Mouse (Mus musculus) gastrocnemius, adult 18-20 months (tissue): ENCODE results near the gene Gm10964. TPM values are rescaled to one million over a fixed set of nuclear protein-coding genes. Genes with fewer than 3 reads are reported as not detected.
A peak's percentile ranks its signal among the peaks of the same experiment; 100 is the strongest.

Experiments
- DNase-seq: peaks from one replicate; pipeline ENCODE4 v3.0.0; 2021; ENCODE audit warnings: low spot score
- long read RNA-seq, 2 experiments: library from polyadenylated mRNA; stranded (forward); transcript quantifications; one replicate each; pipeline ENCODE4 v2.0.0; 2021
- total RNA-seq, 2 experiments: library from RNA; stranded (reverse); gene quantifications; 2 replicates each; pipeline ENCODE4 v1.2.3; 2021

Gene Gm10964
- not detected for total RNA-seq
- long read RNA-seq, experiment 1, partial matches to known transcripts: 0 of 1 reads
- long read RNA-seq, experiment 1, other reads (novel, unspliced or antisense): 1 of 1 reads
- long read RNA-seq, experiment 2, partial matches to known transcripts: 0 of 1 reads
- long read RNA-seq, experiment 2, other reads (novel, unspliced or antisense): 1 of 1 reads

DNA sequence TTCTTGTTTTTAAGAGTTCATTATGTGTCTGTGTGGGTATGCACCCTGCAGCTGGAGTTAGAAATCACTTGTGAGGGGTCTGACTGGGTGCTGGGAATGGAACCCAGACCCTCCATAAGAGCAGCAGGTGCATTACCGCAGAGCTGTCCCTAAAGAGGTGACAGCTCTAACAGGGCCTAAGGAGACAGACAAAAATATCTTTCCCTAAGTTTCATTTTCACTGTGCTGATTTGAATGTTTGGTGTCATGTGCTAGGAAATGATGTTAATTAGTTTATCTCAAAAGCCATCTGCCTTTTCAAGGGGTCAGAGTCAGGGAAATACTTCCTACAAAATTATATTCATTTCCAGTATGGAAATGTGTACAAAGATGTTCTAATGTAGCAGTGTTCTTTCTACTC is at the start of gene Gm10964:
Gene Gm10964 (plus strand): TSS at position 38 of the 400 bp plus-strand sequence.
- no peak for DNase-seq

DNA sequence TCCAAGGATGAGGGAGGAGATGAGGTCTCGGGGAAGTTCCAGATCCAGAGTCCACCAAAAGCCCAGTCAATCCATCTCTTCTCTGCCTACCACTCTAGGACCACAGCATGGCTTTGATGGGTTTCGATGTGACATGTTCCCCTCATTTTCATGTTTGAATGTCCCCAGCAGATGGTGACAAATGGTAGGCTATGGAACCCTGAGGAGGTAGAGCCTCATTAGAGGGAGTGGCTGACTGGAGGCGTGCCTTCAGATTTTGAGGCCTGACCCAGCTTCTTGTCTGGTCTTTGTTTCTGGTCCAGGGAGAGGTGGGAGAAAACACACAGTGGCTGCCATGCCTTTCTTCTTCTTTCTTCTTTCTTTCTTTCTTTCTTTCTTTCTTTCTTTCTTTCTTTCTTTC is 48.7 kb upstream of the Gm10964 start:
- peak; percentile 45 for DNase-seq

DNA sequence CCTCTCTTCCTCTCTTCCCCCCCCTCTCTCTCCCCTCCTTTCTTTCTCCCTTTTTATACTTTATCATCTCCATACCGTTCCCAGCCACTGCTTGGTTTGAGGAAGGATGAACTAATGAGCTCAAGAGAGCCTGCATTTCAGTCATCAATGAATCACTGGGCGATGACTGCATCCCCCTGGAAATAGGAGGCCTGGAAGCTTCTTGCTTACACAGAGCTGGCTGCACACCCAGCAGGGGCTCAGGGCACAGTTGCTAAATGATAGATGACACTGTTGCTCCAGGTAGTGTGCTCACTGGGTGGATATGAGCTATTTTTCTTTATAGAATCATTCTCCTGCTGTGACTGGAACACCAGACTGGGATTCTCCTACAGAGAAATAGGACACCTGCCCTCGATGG is 43.6 kb upstream of the Gm10964 start:
- no peak for DNase-seq

DNA sequence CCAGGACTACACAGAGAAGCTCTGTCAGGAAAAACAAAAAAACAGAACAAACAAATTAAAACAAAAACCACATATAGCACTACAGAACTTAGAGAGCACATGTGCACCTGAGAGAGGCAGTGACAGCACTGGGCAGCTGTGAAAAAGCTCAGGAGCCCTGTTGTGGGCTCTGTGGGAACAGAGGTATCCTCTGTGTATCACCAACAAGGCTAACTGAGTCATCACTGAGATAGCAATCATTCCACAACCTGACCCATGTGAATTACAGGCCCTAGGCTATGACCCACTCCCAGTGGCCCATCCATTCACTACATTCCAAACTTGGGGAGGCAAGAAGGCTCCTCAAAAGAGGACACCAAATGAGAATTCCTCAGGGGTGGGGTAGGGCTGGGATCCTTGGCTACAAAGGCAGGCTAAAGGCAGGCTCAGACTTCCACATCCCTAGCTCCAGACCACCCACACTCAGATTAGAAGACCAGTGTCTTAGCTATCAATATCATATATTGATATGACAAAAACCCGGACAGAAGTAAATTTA is 42.7 kb upstream of the Gm10964 start:
- no peak for DNase-seq

DNA sequence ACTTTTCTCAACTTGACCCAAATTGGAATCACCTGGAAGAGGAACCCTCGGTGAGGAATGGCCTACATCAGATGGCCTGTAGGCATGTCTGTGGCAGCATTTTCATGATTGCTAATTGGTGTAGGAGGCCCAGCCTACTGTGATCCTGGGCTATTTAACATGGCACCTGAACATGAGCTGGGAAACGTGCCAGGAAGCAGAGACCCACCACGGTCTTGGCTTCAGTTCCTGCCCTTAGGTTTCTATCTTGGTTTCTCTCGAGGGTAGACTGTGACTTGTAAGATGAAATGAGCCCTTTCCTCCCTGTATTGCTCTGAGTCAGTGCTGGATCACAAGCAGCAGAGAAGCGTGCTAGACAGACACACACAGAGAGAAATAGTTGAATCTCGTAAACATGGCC is 34.5 kb upstream of the Gm10964 start:
- DNase-seq: no peak

DNA sequence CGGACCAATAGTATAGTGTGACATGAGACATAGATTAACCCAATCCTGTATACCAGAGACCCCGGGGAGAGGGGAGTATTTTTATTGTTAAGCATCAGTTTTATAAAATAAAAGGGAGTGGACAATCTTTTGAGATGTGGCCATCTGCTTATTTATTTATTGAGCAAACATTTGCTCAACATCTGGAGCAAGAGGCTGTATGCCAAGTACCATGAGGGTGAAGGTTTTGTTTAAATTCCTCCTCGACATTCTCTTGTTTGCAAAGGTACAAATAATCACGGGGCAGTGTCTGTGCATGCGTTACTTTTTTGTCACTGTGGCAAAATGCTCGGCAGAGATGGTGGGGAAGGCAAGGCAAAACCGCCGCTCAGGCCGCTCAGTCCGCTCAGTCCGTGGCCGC is 33.7 kb upstream of the Gm10964 start:
- no peak for DNase-seq

DNA sequence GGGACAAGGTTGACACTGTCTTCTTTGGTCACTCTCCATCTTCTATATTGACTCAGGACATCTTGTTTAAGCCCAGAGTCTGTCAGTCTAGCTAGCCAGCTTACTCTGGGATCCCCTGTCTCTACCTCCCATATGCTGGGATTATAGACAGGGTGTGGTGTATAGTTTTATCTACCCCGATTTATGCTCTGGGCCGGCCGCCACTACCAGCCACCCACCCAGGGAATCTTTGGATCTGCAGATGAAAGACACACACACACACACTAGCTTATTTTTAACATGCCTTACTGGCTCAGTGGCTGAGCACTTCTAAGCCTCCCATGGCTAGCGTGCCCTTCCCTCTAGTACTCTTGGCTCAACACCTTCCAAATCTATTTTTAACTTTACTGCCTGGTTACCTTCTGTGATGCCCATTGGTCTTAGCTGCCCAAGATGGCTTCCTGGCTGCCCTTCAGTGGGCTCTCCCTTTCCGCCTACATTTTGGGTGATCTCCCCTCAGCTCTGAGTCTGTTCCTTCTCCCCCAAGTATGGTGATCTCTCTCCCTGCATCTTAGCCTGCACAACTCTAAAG is 29.6 kb upstream of the Gm10964 start:
- DNase-seq: no peak

DNA sequence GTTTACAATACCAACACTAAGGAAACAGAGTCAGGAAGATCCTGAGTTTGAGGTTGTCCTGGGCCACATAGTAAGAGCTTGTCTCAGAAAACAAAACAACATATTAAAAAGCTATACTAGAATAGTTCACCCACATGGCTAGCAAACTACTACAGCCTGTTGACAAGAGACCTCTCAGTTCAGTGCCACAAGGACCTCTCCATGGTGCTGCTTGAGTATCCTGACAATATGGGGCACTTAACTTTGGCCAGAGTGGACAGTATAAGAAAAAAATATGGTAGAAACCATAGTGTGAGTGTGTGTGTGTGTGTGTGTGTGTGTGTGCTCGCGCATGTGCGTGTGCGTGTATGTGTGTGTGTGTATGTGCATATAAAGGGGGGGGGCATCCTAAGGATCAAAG is 27.0 kb upstream of the Gm10964 start:
- DNase-seq: no peak

DNA sequence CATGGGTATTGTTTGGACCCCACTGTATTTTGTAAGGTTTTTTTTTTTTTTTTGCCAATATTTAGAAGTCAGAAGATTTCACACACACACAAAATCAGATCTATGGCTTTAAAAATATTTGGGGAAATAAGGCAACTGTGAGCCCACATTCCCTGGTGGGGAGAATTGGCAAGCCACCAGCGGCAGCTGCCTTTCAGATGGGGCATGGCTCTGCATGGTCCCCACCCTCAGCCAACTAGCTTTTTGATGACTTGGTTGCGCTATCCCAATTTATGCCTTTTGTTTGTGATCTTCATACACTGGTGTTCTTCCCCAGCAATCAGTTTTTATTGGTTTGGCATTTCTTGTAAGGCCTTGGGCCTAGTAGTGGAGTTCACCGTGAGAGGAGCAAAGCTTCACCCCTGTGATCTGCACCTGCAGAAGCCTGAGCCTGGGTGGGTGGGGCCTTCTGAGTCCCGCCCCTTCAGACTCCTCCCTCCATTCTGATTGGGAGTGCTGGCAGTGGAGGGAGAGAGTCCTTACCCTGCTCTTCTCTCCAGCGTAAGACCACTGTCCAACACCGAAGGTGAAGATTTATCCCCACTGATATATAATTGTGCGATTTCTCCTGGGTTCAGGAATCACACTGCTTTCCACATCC is 24.8 kb upstream of the Gm10964 start:
- DNase-seq: no peak

DNA sequence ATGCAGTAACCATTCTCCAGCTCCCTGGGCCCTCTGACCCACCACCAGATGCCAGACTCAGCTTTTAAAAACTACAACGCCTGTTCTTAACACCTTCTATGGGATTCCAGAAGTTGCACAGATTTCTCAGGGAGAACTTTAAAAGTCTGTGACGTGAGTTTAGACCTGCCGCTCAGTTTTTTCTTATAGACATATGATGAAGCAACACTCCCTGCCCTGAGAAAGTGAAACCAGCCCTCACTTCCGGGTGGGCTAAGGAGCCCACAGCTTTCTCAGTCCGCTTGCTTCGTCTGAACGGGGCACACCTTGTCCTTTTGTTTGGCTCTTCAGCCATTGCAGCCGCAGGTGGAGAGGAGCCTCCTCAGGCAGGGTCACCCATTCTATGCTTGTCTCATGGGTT is 24.2 kb upstream of the Gm10964 start:
- DNase-seq: no peak

DNA sequence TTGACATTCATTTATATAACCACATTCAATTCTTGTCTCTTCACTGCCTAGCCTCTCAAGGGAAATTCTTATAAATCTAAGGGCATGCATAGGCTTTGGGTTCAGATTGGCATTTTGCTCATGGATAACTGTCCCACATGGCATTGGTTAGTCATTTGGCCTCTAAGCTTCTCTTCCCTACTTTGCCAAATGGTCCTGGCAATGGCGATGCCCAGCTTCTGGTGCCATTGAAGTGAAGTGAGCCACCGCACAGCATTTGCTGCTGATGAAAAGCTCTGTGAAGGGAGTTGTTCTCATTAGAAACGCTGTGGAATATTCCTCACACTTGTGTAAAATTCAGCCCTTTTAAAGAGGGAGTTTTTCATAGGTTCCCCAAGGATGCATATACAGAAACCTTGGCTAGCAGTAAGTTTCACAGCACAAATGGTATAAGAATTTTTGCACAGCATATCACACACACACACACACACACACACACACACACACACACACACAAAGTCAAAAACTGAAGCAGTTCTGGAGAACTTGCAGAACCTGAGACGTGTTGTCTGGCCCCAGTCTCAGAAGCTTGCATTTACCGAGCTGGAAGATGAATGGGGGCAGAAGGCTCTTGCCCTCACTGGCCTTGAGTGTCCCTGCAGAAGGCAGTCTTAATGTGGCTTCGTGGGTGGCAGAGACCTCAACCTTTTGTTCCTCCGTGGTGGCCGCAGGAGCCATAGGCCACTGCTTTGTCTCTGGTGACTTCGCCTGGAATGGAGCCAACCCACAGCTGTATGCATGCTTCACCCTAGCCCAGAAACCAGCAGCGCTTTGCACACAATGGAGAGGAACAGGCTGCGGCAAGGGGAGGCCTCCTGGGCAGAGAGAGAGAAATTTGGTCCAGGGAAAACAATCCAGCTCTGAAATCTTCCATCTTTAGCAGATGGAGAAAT is 23.1 kb upstream of the Gm10964 start:
- no peak for DNase-seq

DNA sequence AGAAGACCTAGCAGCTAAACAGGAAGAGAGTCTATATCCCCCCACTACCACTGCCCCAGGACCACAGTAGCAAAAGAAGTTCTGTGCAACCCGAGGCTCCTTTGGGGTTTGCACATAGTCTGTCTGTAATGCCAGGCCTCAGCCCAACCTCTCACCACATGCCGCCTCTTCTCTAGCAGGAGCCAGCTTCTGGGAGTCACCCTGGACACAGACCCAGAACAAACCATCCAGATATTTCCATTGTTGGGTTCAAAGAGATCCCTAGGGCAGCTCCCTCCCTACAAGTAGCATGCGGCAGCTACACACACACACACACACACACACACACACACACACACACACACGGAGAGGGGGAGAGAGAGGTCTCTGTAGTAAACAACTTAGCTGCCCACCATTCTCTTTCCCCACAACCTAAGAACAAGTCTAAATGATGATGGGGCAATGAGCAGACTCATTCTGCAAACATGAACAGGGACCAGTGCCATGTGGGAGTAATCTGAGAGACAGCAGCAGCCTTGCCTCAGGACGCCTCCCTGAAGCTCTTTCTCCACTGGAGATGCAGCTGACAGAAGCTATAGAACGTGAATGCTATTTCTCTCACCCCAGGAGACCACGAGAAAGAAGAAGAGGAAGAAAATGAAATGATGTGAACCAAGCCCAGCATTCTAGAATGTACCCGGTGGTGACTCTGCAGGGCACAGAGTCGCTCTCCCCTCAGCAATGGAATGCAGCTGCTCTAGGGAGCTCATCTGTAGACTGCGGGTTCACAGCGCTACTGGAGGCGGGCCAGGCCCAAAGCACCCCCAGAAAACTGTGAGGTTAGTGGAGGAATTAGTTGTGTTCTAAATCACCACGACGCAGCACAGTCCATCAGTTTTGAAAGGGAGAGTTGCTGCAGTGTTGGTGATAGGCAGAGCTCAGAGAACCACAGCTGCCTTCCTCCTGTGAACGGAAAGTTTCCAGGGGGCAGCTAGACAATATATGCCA is 22.1 kb upstream of the Gm10964 start:
- DNase-seq: peak; percentile 21

DNA sequence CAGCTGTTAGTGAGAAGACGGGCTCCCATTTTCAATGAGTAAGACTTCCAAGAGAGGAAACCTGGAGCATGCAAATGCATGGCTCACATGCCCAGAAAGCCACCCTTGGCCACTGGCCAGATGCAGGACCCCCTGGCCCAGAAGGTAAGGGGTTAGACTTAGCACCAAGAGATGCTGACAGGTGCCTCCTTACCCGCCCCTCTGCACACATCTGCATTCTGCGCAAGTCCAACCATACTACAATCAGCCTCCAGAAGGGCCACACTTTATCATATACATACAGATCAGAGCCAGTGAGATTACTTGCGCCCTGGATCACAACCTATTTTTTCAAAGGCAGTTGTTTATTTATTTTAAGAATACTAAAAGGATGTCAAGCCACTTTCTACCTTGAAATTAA is 20.4 kb upstream of the Gm10964 start:
- no peak for DNase-seq

DNA sequence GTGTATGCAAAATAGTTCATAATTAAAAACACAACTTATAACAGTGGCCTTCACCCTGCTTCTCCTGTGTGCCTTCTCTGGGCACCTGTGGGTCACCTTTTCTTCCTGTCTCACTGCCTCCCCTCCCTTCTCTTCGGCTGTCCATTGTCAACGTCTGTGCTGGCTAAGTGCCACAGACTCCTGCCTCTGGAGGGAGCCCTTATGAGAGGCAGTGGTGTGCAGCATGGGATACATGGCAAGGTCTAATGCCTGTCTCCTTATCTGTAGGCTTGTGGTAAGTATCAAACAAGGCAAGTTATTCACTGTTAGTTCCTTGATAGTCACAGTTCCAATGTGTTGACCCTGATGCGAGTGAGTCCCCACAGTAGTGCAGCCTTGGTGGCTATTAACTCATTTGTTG is 15.0 kb upstream of the Gm10964 start:
- no peak for DNase-seq

DNA sequence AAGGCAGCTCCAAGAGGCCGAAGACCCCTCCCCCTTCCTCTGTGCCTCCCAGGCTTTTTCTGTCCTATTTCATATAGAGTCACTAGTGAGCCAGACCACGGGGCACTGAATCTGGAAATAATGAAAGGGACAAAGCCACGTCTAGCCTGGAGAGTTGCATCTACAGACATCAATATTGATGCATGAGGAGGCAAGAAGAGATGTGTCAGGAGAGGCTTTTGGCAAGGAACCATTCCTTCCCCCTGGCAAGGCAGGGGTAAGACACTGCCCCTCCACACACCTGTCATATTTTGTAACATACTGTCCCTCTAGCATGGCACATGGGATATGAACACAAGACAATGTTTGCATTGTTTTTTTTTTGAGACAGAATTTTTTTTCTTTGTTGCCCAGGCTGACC is 12.5 kb upstream of the Gm10964 start:
- DNase-seq: no peak

DNA sequence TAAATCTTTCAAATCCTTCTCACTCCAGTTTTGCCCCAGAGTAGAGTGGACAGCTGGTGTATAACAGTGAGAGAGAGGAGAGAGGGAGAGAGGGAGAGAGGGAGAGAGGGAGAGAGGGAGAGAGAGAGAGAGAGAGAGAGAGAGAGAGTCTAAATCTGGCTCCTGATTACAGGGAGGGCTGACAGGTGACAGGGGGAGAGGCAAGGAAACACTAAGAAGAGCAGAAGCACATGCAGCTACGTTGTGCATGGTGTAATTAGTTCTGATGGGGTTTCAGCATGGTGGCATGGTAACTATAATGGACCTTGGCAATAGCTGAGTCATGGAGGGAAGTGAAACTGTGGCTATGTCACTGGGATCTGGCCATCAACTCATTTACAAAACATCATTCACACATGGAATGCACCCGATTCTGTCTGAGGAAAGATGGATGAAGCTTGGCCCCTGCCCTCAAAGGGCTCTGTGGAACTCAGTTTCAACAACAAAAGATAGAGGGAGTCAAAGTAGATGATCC is 11.3 kb upstream of the Gm10964 start:
- no peak for DNase-seq

DNA sequence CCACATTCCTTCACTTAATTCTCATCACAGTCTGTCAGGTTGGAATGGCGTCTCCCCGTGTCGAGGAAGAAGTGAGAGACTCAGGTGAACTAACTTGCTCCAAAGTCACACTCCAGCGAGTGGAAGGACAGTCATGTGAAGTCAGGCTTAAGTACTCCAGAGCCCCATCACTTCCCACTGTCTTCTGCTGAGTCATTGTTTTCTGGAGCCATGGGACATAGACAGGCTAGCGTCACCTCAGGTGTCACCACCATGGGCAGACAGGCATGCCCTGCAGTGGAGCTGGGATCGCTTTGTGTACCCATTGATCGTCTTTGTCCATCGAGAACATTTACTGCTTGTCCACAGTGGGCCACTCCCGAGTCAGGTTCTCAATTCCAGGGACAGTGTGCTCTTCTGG is 9.3 kb upstream of the Gm10964 start:
- no peak for DNase-seq

DNA sequence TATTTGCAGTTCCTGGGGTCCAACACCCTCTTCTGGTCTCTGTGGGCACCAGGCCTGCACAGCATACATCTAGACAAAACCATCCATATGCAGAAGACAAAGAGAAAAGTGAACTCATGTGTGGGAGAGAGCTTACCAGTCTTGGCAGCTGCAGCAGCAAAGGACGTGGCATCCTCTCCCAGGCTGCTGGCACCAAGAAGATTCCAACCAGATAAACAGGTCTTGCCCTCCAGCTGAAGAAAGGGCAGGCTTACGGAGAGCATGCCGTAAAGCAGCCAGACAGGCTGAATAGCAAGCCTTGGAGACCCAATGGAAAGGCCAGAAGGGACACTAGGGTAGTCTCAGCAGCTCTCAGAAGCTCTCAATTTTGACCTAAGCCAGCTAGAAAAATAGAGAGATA is 7.0 kb upstream of the Gm10964 start:
- DNase-seq: no peak

DNA sequence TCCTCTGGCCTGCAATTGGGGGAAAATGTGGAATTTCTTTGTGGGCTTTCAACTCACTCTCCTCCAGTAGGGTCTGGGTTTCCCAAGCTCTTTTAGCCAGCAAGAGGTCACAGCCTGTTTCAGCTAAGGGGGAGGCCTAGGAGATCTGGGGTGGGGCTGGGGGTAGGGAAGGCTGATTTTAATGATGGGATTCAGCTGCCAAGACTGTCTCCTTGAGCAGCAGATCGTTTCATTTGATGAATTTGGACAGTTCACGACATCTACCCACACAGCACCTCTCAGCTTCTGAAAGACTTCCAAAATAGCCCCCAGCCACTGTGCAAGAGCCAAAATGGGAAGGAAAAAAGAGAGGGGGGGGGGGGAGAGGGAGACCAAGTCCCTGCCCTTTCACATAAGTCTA is 6.0 kb upstream of the Gm10964 start:
- no peak for DNase-seq
